Mouse (Mus musculus) forebrain, embryonic 13.5 days (tissue): Measurements from ENCODE around the gene Trabd2b. TPM values are rescaled to one million over a fixed set of nuclear protein-coding genes. Genes with fewer than 3 reads are reported as not detected.

ENCODE experiments used
- ATAC-seq: fragments of 200-750 bp; cut with Nextera tagmentation; 2 replicates; pipeline ENCODE4 v1.8.0; 2017
- H3K27ac ChIP-seq: fragments of 300-500 bp; sonication (generic); 2 replicates; pipeline ENCODE4 v1.5.1; 2015; ENCODE audit warnings: inconsistent platforms, mild to moderate bottlenecking, moderate library complexity
- H3K27me3 ChIP-seq: fragments of 300-500 bp; sonication (generic); 2 replicates; pipeline ENCODE4 v1.6.1; 2015; ENCODE audit warnings: mild to moderate bottlenecking, inconsistent platforms
- H3K36me3 ChIP-seq: fragments of 300-500 bp; sonication (generic); 2 replicates; pipeline ENCODE4 v1.6.1; 2015; ENCODE audit warnings: mild to moderate bottlenecking, inconsistent platforms; ENCODE audit not compliant: poor library complexity, severe bottlenecking
- H3K4me1 ChIP-seq: fragments of 300-500 bp; sonication (generic); 2 replicates; pipeline ENCODE4 v1.6.1; 2015; ENCODE audit warnings: inconsistent platforms
- H3K4me2 ChIP-seq: fragments of 300-500 bp; sonication (generic); 2 replicates; pipeline ENCODE4 v1.6.1; 2015; ENCODE audit warnings: inconsistent platforms, mild to moderate bottlenecking, moderate library complexity
- H3K4me3 ChIP-seq: fragments of 300-500 bp; sonication (generic); 2 replicates; pipeline ENCODE4 v1.5.1; 2015; ENCODE audit warnings: mild to moderate bottlenecking, inconsistent platforms
- H3K9ac ChIP-seq: fragments of 300-500 bp; sonication (generic); 2 replicates; pipeline ENCODE4 v1.6.1; 2015; ENCODE audit warnings: mild to moderate bottlenecking, inconsistent platforms
- H3K9me3 ChIP-seq: fragments of 300-500 bp; sonication (generic); replicated peaks from 2 replicates; pipeline ENCODE4 v1.6.1; 2016; ENCODE audit warnings: inconsistent platforms
- WGBS: fragments of 180-500 bp; shearing (Covaris S2); methylation state at CpG from one replicate; pipeline ENCODE4 v1.1.7; 2015; 5-methylcytosine and 5-hydroxymethylcytosine counted together
- polyA plus RNA-seq: library from polyadenylated mRNA; unstranded; fragments of >200 nt; fragmentation: Nextera tagmentation; extraction: Ambion mirVana; gene quantifications from 2 replicates; pipeline ENCODE4 v1.2.1, GENCODE M21; 2015

Gene Trabd2b
- polyA plus RNA-seq, 1 experiment from 2014 or later, result 0.27 TPM

DNA sequence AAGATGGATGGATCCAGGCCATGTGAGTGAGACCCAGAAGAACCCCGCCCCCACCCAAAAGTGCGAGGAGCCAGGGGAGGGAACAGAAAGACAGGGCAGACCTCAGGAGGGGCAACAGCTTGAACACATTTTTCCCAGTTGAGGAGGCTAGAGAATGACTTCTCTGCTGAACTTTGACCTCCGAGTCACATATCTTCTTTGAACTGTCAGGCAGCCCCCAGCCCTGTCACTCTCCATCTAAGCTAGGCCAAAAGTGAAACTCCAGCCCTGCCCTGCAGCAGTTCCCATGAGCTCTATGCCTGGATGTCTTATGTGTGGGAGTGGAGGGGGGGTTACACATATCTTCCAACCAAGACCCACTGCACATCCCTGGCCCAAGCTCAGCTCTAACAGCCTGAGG, 244.5 kb downstream of the Trabd2b start:
- Histone ChIP-seq H3K9me3 (no peaks in the 10 kb centered on the region), H3K27me3 (peaks cover 34% of the 10 kb centered on the region), H3K4me1 (0 out of 2 replicates have a peak, but pooled peaks cover 10% of the 10 kb centered on the region), H3K9ac (no peak overlapping the region), H3K27ac (no peak overlapping the region), H3K36me3 (no peaks in the 10 kb centered on the region), H3K4me2 (no peak overlapping the region), H3K4me3 (no peak overlapping the region)
- WGBS, result 73% methylated on average over 3 of the region's 3 CpGs
- ATAC-seq, result no peak

DNA sequence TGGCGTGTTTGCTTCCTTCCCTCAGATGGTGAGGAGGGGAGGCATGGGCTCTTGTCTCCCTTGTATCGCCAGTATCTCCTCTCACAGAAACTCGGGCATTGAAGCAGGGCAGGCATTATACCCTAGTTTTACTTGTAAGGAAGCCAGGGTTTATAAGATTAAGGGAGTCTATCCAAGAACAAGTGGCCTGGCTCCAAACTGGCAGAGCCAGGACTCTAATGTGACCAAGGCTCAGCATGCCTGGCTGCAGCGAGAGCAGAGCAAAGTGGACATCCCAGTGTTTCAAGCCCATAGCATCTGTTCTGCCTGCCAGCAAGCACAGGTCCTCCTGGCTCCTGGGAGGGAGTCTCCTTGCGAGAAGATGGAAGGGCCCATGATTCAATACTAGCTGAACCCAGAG, 245.1 kb downstream of the Trabd2b start:
- Histone ChIP-seq H3K27me3 (peaks cover 32% of the 10 kb centered on the region), H3K36me3 (no peaks in the 10 kb centered on the region), H3K9ac (no peak overlapping the region), H3K9me3 (no peaks in the 10 kb centered on the region), H3K4me1 (0 out of 2 replicates have a peak, but pooled peaks cover 10% of the 10 kb centered on the region), H3K27ac (no peak overlapping the region), H3K4me3 (no peak overlapping the region), H3K4me2 (no peak overlapping the region)
- no peak for ATAC-seq
- 82% methylated on average over 5 of the region's 5 CpGs for WGBS

DNA sequence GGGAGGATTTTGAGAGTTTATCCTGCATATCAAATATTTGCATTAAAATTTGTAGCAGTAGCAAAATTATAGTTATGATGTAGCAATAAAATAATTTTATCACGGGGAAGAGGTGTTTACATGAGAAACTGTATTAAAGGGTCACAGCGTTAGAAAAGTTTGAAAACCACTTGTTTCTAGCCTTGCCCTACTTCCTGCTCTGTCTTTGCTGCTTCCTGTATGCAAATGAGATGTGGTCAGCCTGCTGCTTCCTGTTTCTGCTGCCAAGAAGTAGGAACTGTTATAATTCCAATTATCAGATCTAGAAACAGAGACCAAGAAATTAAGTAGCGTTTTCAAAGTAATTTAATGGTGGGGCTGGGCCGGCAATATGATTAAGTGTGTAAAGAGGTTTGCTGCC, 245.9 kb downstream of the Trabd2b start:
- whole genome bisulfite sequencing, result 91% methylated on average over 4 of the region's 4 CpGs

DNA sequence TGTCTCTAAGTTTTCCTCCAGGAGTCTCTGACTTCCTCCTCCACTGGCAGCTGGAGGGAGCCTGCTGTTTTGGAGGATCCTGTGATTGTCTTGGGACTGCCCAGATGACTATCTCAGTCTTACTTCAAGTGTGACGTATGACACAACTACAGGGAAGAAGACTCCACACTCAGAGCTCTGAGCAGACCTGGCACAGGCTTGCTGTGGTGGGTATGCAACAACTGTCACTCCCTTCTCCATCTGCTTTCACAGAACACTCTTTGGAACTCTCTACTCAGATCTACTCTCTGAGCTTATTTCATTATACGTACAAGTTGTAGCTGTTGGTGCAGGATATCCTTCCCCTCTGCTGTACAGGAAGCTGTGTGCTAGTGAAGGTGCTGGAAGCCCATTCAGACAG, 251.4 kb downstream of the Trabd2b start:
- no peak overlapping the region for H3K27ac ChIP-seq
- no peak overlapping the region for H3K9ac ChIP-seq
- no peaks in the 10 kb centered on the region for H3K36me3 ChIP-seq
- H3K4me2 ChIP-seq, result no peak overlapping the region
- ATAC-seq, result no peak; the same call in 1 of the 2 replicates
- H3K4me1 ChIP-seq, result no peaks in the 10 kb centered on the region
- WGBS, result 79% methylated on average over 2 of the region's 2 CpGs
- H3K4me3 ChIP-seq, result no peak overlapping the region
- H3K9me3 ChIP-seq, result no peaks in the 10 kb centered on the region
- peaks cover 32% of the 10 kb centered on the region for H3K27me3 ChIP-seq

More for the DNA sequence above, 245.9 kb downstream of the Trabd2b start:
- Histone ChIP-seq H3K4me3 (no peak overlapping the region), H3K9me3 (no peaks in the 10 kb centered on the region), H3K27me3 (peaks cover 34% of the 10 kb centered on the region), H3K27ac (no peak overlapping the region), H3K9ac (no peak overlapping the region), H3K4me2 (no peak overlapping the region), H3K4me1 (0 out of 2 replicates have a peak, but pooled peaks cover 10% of the 10 kb centered on the region), H3K36me3 (no peaks in the 10 kb centered on the region)
- no peak for ATAC-seq

DNA sequence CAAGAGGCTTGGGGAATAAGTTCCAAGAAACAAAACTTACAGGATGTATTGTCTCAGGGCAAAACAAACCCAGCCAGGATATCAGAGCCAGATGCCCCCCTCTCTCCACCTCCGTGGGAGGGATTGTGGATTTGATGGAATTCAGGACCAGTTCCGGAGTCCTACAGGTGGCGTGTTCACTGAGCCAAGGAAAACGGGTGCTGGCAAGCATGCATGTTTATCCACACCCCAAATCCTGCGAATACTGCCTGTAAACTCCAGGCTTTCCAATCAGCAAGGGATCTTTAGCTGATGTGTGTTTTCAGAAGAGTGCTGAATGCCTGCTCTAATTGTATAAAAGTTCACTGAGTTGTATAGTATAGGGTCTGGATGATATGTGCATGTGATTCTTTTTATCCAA, 253.4 kb downstream of the Trabd2b start:
- no peak for ATAC-seq
- no peak overlapping the region for H3K9ac ChIP-seq
- H3K4me2 ChIP-seq, result no peak overlapping the region
- H3K36me3 ChIP-seq, result no peaks in the 10 kb centered on the region
- no peak overlapping the region for H3K27ac ChIP-seq
- no peaks in the 10 kb centered on the region for H3K9me3 ChIP-seq
- H3K4me1 ChIP-seq, result no peaks in the 10 kb centered on the region
- peaks cover 52% of the 10 kb centered on the region for H3K27me3 ChIP-seq
- 55% methylated on average over 5 of the region's 5 CpGs for WGBS
- H3K4me3 ChIP-seq, result no peak overlapping the region

DNA sequence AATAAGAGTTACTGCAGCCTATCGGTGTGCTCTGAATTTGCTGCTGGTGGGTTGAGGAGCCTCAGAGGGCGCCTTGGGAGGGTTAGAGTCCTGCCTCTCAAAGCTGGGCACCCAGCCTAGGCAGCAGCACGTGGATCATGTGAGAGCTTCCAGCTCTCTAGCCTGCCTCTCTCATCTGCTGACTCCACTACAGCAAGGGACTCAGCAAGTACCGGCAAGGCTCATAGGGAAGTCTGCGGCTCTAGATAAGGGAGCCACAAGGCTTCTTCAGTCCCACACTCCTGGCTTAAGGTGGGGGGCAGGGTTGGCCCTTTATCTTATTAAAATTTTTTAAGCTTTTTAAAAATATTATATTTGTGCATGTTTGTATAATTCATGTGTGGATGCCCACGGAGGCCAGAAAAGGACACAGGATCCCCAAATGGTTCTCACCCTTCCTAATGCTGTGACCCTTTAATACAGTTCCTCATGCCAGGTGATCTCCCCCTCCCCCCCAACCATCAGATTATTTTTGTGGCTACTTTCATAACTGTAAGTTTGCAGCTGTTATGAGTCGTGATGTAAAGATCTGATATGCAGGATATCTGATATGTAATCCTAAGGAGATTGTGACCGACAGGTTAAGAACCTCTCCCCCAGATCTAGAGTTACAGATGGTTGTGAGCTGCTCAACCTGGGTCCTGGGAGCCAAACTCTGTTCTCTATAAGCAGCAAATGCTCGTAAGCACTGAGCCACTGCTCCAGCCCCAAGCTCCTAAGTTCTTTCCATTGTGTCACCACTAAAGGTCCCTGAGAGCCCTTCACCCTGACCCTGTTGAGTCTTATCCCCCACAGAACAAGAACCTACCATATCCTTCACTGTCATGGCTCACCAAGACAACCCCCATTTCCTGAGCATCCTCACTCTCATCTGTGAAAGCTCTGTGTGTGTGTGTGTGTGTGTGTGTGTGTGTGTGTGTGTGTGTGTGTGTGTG, 257.8 kb downstream of the Trabd2b start:
- Histone ChIP-seq H3K27ac (no peak overlapping the region), H3K9me3 (no peaks in the 10 kb centered on the region), H3K4me2 (no peak overlapping the region), H3K4me1 (peaks cover 13% of the 10 kb centered on the region), H3K4me3 (no peak overlapping the region), H3K27me3 (peaks cover 83% of the 10 kb centered on the region), H3K36me3 (no peaks in the 10 kb centered on the region), H3K9ac (no peak overlapping the region)
- ATAC-seq, result no peak
- whole genome bisulfite sequencing, result 73% methylated on average over 9 of the region's 9 CpGs

Other genes with a start within 250 kb of the Trabd2b start
- not detected in 2 replicates for gene Skint11, start 243.3 kb upstream of the Trabd2b start, polyA plus RNA-seq